Mouse (Mus musculus) liver, embryonic 13.5 days (tissue): ENCODE results near the gene 4930442H23Rik. TPM values are rescaled to one million over a fixed set of nuclear protein-coding genes. Genes with fewer than 3 reads are reported as not detected.
"Not testable (repeated sequence)": the region's sequence is repeated elsewhere in the genome, so short reads cannot be mapped to it uniquely, and the experiment has no call there.

Experiments used
- ATAC-seq: fragments of 200-750 bp; cut with Nextera tagmentation; 2 replicates; pipeline ENCODE4 v1.8.0; 2017; ENCODE audit warnings: low read depth, mild to moderate bottlenecking, moderate number of reproducible peaks, moderate library complexity
- DNase-seq: peaks from one replicate; pipeline ENCODE4 v3.0.0; 2022
- H3K27ac ChIP-seq: fragments of 300-500 bp; sonication (generic); 2 replicates; pipeline ENCODE4 v1.5.1; 2015; ENCODE audit warnings: moderate library complexity, mild to moderate bottlenecking, inconsistent platforms
- H3K27me3 ChIP-seq: fragments of 300-500 bp; sonication (generic); 2 replicates; pipeline ENCODE4 v1.6.1; 2015; ENCODE audit warnings: mild to moderate bottlenecking, inconsistent platforms
- H3K36me3 ChIP-seq: fragments of 300-500 bp; sonication (generic); 2 replicates; pipeline ENCODE4 v1.6.1; 2015; ENCODE audit warnings: mild to moderate bottlenecking, inconsistent platforms
- H3K4me1 ChIP-seq: fragments of 300-500 bp; sonication (generic); replicated peaks from 2 replicates; pipeline ENCODE4 v1.6.1; 2015; ENCODE audit warnings: inconsistent platforms
- H3K4me2 ChIP-seq: fragments of 300-500 bp; sonication (generic); 2 replicates; pipeline ENCODE4 v1.6.1; 2015; ENCODE audit warnings: inconsistent platforms, mild to moderate bottlenecking, moderate library complexity
- H3K4me3 ChIP-seq: fragments of 300-500 bp; sonication (generic); replicated peaks from 2 replicates; pipeline ENCODE4 v1.5.1; 2015; ENCODE audit warnings: mild to moderate bottlenecking, inconsistent platforms
- H3K9ac ChIP-seq: fragments of 300-500 bp; sonication (generic); 2 replicates; pipeline ENCODE4 v1.6.1; 2015; ENCODE audit warnings: mild to moderate bottlenecking, inconsistent platforms
- H3K9me3 ChIP-seq: fragments of 300-500 bp; sonication (generic); replicated peaks from 2 replicates; pipeline ENCODE4 v1.6.1; 2016; ENCODE audit warnings: inconsistent platforms
- WGBS: fragments of 180-500 bp; shearing (Covaris S2); methylation state at CpG from one replicate; pipeline ENCODE4 v1.1.7; 2015; ENCODE audit not compliant: insufficient replicate concordance; 5-methylcytosine and 5-hydroxymethylcytosine counted together
- polyA plus RNA-seq: library from polyadenylated mRNA; unstranded; fragments of >200 nt; fragmentation: Nextera tagmentation; extraction: Ambion mirVana; gene quantifications from 2 replicates; pipeline ENCODE4 v1.2.1, GENCODE M21; 2015

The 4930442H23Rik gene
- polyA plus RNA-seq: 0.08 TPM in 1 of 2 replicates, not detected in the other

DNA sequence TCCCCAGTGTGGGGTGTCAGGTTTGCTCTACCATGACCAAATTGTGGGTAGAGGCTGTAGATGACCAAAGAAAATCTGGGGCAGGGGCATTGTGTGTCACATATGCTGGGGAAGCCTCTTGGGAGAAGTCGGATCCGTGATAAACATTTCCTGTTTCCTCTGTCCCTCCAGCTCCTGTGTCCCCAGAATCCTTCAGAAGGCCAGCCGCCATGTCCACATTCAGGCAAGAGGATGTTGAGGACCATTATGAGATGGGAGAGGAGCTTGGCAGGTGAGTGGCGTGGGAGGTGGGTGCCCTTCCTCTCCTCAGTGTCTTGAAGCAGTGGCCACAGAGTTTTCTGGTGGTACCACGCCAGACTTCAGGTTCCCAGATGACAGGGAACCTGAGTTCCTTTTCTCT, at the start of gene 4930442H23Rik:
Gene 4930442H23Rik (minus strand): TSS at position 45 of the 400 bp plus-strand sequence.
- Histone ChIP-seq H3K4me3 (peak within 1 kb of the TSS; percentile 71), H3K36me3 (peaks cover 76% of the 10 kb centered on the region), H3K9ac (peak within 1 kb of the TSS; percentile 75), H3K4me1 (peaks cover 54% of the 10 kb centered on the region), H3K27me3 (no peaks in the 10 kb centered on the region), H3K27ac (peak within 1 kb of the TSS; percentile 79), H3K9me3 (no peaks in the 10 kb centered on the region), H3K4me2 (peak within 1 kb of the TSS; percentile 81)
- ATAC-seq: no peak
- no peak for DNase-seq
- 64% methylated on average over 5 of the region's 5 CpGs for WGBS

- WGBS: under 1% methylated on average over 23 of the region's 28 CpGs
- Histone ChIP-seq H3K4me3 (peak overlapping the region; percentile 70), H3K4me2 (peak overlapping the region; percentile 76), H3K36me3 (no peaks in the 10 kb centered on the region), H3K9me3 (no peaks in the 10 kb centered on the region), H3K9ac (peak overlapping the region; percentile 69), H3K27ac (no peak overlapping the region; the same call in 1 of the 2 replicates), H3K4me1 (peaks cover 31% of the 10 kb centered on the region), H3K27me3 (peaks cover 67% of the 10 kb centered on the region)
- DNase-seq: no peak
- ATAC-seq: peak; percentile 57; the same call in 1 of the 2 replicates
These were observed 49.6 kb upstream of the 4930442H23Rik start for GRCm38 (mm10) chr10:81233226-81233585.

DNA sequence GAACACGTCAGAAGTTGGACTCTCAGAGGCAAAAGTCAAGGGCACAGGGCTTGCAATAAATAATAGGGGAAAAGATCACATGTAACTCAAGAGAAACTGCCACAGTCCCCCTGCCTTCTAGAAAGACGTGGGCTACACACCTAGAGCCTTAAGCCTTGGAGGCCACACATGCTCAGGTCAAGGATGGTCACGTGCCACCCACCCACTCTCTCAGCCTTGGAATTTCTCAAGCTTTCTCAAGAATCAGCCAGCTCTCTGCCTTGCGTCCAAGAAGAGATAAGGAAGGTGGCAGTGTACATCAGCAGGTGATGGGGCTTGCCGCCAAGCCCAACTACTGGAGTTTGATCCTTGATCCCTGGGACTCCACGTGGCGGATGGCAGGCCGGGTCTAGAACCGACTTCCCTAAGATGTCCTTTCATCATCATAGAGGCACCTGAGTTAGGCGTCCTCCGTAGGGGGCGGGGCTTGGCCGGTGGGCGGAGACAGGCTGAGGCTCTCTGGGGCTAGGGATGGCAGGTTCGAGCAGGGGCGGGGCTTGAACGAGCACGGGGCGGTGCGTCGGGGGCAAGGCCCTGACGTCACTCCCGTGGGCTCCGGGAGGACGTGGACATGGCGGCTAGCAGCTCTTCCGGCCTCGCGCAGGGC, 49.1 kb upstream of the 4930442H23Rik start, which contains the start of gene Zfr2:
Gene Zfr2 (plus strand): TSS at position 576 of the 646 bp plus-strand sequence.
- Histone ChIP-seq H3K9me3 (no peaks in the 10 kb centered on the region), H3K36me3 (no peaks in the 10 kb centered on the region), H3K4me2 (peak within 1 kb of the TSS; percentile 76), H3K27me3 (peaks cover 67% of the 10 kb centered on the region), H3K4me3 (peak within 1 kb of the TSS; percentile 70), H3K9ac (peak within 1 kb of the TSS; percentile 69), H3K4me1 (peaks cover 28% of the 10 kb centered on the region), H3K27ac (no peak within 1 kb of the TSS; the same call in 1 of the 2 replicates)
- 7% methylated on average over 29 of the region's 29 CpGs for WGBS
- DNase-seq: peak; percentile 87
- ATAC-seq: peak; percentile 82

- H3K9ac ChIP-seq: no peak overlapping the region
- H3K4me3 ChIP-seq: no peak overlapping the region
- no peaks in the 10 kb centered on the region for H3K9me3 ChIP-seq
- no peak overlapping the region for H3K4me2 ChIP-seq
- H3K4me1 ChIP-seq: peaks cover 26% of the 10 kb centered on the region
- H3K36me3 ChIP-seq: no peaks in the 10 kb centered on the region
- H3K27ac ChIP-seq: no peak overlapping the region
- no peak for ATAC-seq
- peaks cover 59% of the 10 kb centered on the region for H3K27me3 ChIP-seq
- DNase-seq: no peak
- 52% methylated on average over 7 of the region's 7 CpGs for WGBS
These were observed 47.8 kb upstream of the 4930442H23Rik start for GRCm38 (mm10) chr10:81231436-81231835.

GRCm38 (mm10) chr10:81230438-81231332, 47.0 kb upstream of the 4930442H23Rik start, which contains the start of gene Atcay:
Gene Atcay (minus strand): TSS chr10:81230833.
- no peak for DNase-seq
- Histone ChIP-seq H3K27me3 (peaks cover 62% of the 10 kb centered on the region), H3K27ac (no peak within 1 kb of the TSS), H3K9ac (no peak within 1 kb of the TSS), H3K4me2 (no peak within 1 kb of the TSS), H3K36me3 (no peaks in the 10 kb centered on the region), H3K4me1 (peaks cover 26% of the 10 kb centered on the region), H3K9me3 (no peaks in the 10 kb centered on the region), H3K4me3 (no peak within 1 kb of the TSS)
- no peak for ATAC-seq
- WGBS: 13% methylated on average over 27 of the region's 27 CpGs

GRCm38 (mm10) chr10:81229735-81230437, 46.2 kb upstream of the 4930442H23Rik start:
- WGBS: 7% methylated on average over 20 of the region's 20 CpGs
- Histone ChIP-seq H3K9ac (no peak overlapping the region), H3K36me3 (no peaks in the 10 kb centered on the region), H3K4me3 (no peak overlapping the region), H3K4me1 (peaks cover 26% of the 10 kb centered on the region), H3K9me3 (no peaks in the 10 kb centered on the region), H3K27me3 (peaks cover 62% of the 10 kb centered on the region), H3K4me2 (no peak overlapping the region), H3K27ac (no peak overlapping the region)
- ATAC-seq (no peak), DNase-seq (no peak)

- not testable (repeated sequence) for H3K9ac ChIP-seq, H3K36me3 ChIP-seq, ATAC-seq, H3K4me2 ChIP-seq, H3K9me3 ChIP-seq, DNase-seq, H3K27ac ChIP-seq, H3K4me3 ChIP-seq, H3K4me1 ChIP-seq
- peaks cover 23% of the 10 kb centered on the region for H3K27me3 ChIP-seq
- 49% methylated on average over 2 of the region's 2 CpGs for WGBS
These were observed 40.1 kb upstream of the 4930442H23Rik start for GRCm38 (mm10) chr10:81223731-81224130.

DNA sequence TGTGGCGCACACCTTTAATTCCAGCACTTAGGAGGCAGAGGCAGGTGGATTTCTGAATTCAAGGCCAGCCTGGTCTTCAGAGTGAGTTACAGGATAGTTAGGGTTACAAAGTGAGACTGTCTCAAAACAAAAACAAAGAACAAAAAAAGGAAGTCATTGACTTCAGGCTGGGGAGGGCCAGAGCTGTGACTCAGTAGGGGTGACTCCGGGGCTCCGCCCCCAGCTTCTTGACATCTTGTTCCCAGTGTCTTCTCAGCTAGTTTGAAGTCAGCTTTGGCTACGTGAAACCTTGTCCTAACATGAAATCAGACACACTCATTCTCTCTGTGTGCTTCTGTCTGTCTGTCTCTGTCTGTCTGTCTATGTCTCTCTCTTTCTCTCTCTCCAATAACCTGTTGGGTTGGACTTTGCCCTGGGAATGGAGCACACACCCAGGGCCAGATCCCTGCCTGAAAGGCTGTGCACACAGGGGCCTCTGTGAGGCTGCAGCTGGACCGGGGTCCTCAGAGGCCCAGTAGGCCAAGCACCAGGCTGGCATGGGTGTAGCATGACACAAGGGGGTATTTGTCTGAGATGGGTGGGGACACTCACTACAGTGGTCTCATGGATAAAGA, 37.9 kb upstream of the 4930442H23Rik start:
- peaks cover 4% of the 10 kb centered on the region; the same call in 1 of the 2 replicates for H3K4me1 ChIP-seq
- no peak overlapping the region for H3K27ac ChIP-seq
- no peaks in the 10 kb centered on the region for H3K9me3 ChIP-seq
- DNase-seq (no peak), ATAC-seq (no peak; the same call in 1 of the 2 replicates)
- no peaks in the 10 kb centered on the region for H3K36me3 ChIP-seq
- no peak overlapping the region for H3K9ac ChIP-seq
- peaks cover 15% of the 10 kb centered on the region for H3K27me3 ChIP-seq
- 56% methylated on average over 5 of the region's 5 CpGs for WGBS
- no peak overlapping the region for H3K4me2 ChIP-seq
- no peak overlapping the region for H3K4me3 ChIP-seq

GRCm38 (mm10) chr10:81217964-81218363, 34.3 kb upstream of the 4930442H23Rik start:
- Histone ChIP-seq H3K9ac (no peak overlapping the region), H3K27ac (no peak overlapping the region), H3K4me3 (no peak overlapping the region), H3K27me3 (peaks cover 14% of the 10 kb centered on the region), H3K4me2 (no peak overlapping the region), H3K36me3 (no peaks in the 10 kb centered on the region), H3K4me1 (peaks cover 4% of the 10 kb centered on the region; the same call in 1 of the 2 replicates), H3K9me3 (no peaks in the 10 kb centered on the region)
- peak; percentile 62 for DNase-seq
- ATAC-seq: peak; percentile 57; the same call in 1 of the 2 replicates
- WGBS: 18% methylated on average over 7 of the region's 7 CpGs

GRCm38 (mm10) chr10:81217267-81217666, 33.6 kb upstream of the 4930442H23Rik start:
- not testable (repeated sequence) for H3K4me3 ChIP-seq, DNase-seq, H3K36me3 ChIP-seq, H3K9ac ChIP-seq, H3K27ac ChIP-seq, H3K4me1 ChIP-seq, ATAC-seq, H3K4me2 ChIP-seq, H3K9me3 ChIP-seq
- 10% methylated on average over 1 of the region's 1 CpGs for WGBS
- H3K27me3 ChIP-seq: peaks cover 14% of the 10 kb centered on the region
